Mouse (Mus musculus) bone marrow, adult 2 months (tissue): ENCODE data around the gene Pamr1. TPM values are rescaled to one million over a fixed set of nuclear protein-coding genes. Genes with fewer than 3 reads are reported as not detected.

Source experiments
- H3K27ac ChIP-seq: fragments of 200-500 bp; 2 replicates; pipeline ENCODE4 v1.5.1; 2012; ENCODE audit warnings: low read depth, mild to moderate bottlenecking, control low read depth, inconsistent platforms, low read length; ENCODE audit not compliant: control insufficient read depth, poor library complexity, insufficient read depth
- H3K4me1 ChIP-seq: fragments of 200-500 bp; 2 replicates; pipeline ENCODE4 v1.6.1; 2011; ENCODE audit warnings: low read length; ENCODE audit not compliant: control insufficient read depth, insufficient read depth
- H3K4me3 ChIP-seq: fragments of 200-500 bp; replicated peaks from 2 replicates; pipeline ENCODE3; 2011; ENCODE audit warnings: mild to moderate bottlenecking, low read depth, low read length, control low read depth; ENCODE audit not compliant: control insufficient read depth
- CTCF ChIP-seq: fragments of 200-500 bp; IDR thresholded peaks from 2 replicates; pipeline ENCODE4 v1.5.1; 2011; ENCODE audit warnings: low read length, control low read depth; ENCODE audit not compliant: control insufficient read depth, insufficient read depth
- POLR2A ChIP-seq: fragments of 200-500 bp; IDR thresholded peaks from 2 replicates; pipeline ENCODE4 v1.6.1; 2011; ENCODE audit warnings: low read depth, mild to moderate bottlenecking, control low read depth, low read length, borderline replicate concordance; ENCODE audit not compliant: control insufficient read depth
- WGBS: fragments of 180-500 bp; shearing (Covaris S2); methylation state at CpG from one replicate; pipeline ENCODE4 v1.1.7; 2018; 5-methylcytosine and 5-hydroxymethylcytosine counted together
- polyA plus RNA-seq: library from polyadenylated mRNA; stranded (reverse); fragments of >200 nt; gene quantifications from 2 replicates; pipeline ENCODE4 v1.2.4, GENCODE M21; 2011; ENCODE audit warnings: low replicate concordance; ENCODE audit not compliant: missing spikeins, insufficient read depth, insufficient read length

Gene Pamr1
- polyA plus RNA-seq, 1 experiment, result 0.80 TPM

- Histone ChIP-seq H3K4me3 (no peak overlapping the region), H3K4me1 (no peaks in the 10 kb centered on the region), H3K27ac (no peak overlapping the region)
- WGBS, result 75% methylated on average over 7 of the region's 7 CpGs
- no peak for TF ChIP-seq CTCF
- TF ChIP-seq POLR2A, result no peak
Measured at GRCm38 (mm10) chr2:102681351-102681750, 131.5 kb downstream of the Pamr1 start.

GRCm38 (mm10) chr2:102682168-102682567 is 132.4 kb downstream of the Pamr1 start:
- no peak overlapping the region for H3K4me3 ChIP-seq
- TF ChIP-seq POLR2A, result no peak
- TF ChIP-seq CTCF, result peak; percentile 68
- no peaks in the 10 kb centered on the region for H3K4me1 ChIP-seq
- 49% methylated on average over 5 of the region's 5 CpGs for WGBS
- H3K27ac ChIP-seq, result no peak overlapping the region

GRCm38 (mm10) chr2:102685371-102686107 is 135.7 kb downstream of the Pamr1 start:
- H3K4me1 ChIP-seq, result no peaks in the 10 kb centered on the region
- TF ChIP-seq POLR2A (no peak), CTCF (no peak)
- H3K4me3 ChIP-seq, result no peak overlapping the region
- H3K27ac ChIP-seq, result no peak overlapping the region
- WGBS, result 79% methylated on average over 7 of the region's 7 CpGs

- Histone ChIP-seq H3K4me3 (no peak overlapping the region), H3K4me1 (no peaks in the 10 kb centered on the region), H3K27ac (no peak overlapping the region)
- TF ChIP-seq CTCF (no peak), POLR2A (no peak)
- WGBS, result 76% methylated on average over 9 of the region's 9 CpGs
Measured at GRCm38 (mm10) chr2:102686108-102686450, 136.3 kb downstream of the Pamr1 start.

Other genes starting within 250 kb of the Pamr1 start
- gene Trim44, start 142.2 kb upstream of the Pamr1 start, polyA plus RNA-seq, result 24.1 and 32.6 TPM in 2 replicates
- gene Fjx1, start 97.5 kb upstream of the Pamr1 start, polyA plus RNA-seq, result 1.1 TPM in 1 of 2 replicates, not detected in the other
- 1.2 TPM in 1 of 2 replicates, not detected in the other for gene Slc1a2, start 108.6 kb downstream of the Pamr1 start, polyA plus RNA-seq